Mouse (Mus musculus) C2C12 (cell line): ENCODE measurements at regions not wholly inside any gene's neighbourhood (a gene's known extent, or its start where the extent isn't known, plus 50 kb on each side); places are given as distances from the start of the nearest gene placed in this dataset.

ENCODE experiments used
- H3K27me3 ChIP-seq: one replicate; pipeline ENCODE4 v1.6.1; 2011; ENCODE audit not compliant: control insufficient read depth, insufficient read depth, insufficient read length
- H3K36me3 ChIP-seq: one replicate; pipeline ENCODE4 v1.6.1; 2011; ENCODE audit not compliant: control insufficient read depth, insufficient read depth
- H3K4me3 ChIP-seq: one replicate; pipeline ENCODE4 v1.5.1; 2011; ENCODE audit warnings: mild to moderate bottlenecking, control low read depth; ENCODE audit not compliant: poor library complexity, insufficient read depth, severe bottlenecking
- H3K79me2 ChIP-seq: one replicate; pipeline ENCODE4 v1.6.1; 2011; ENCODE audit not compliant: control insufficient read depth, insufficient read depth
- H3K79me3 ChIP-seq: one replicate; pipeline ENCODE4 v1.6.1; 2011; ENCODE audit warnings: low read depth, control low read depth
- H3ac ChIP-seq: one replicate; pipeline ENCODE3; 2011; ENCODE audit warnings: low read depth; ENCODE audit not compliant: control insufficient read depth, insufficient read length
- CEBPB ChIP-seq: IDR thresholded peaks from one replicate; pipeline ENCODE4 v1.6.1; 2011; ENCODE audit warnings: low read depth, mild to moderate bottlenecking, control low read depth, moderate library complexity
- CTCF ChIP-seq: IDR thresholded peaks from one replicate; pipeline ENCODE4 v1.5.1; 2011; ENCODE audit not compliant: control insufficient read depth, insufficient read depth, insufficient read length
- FOSL1 ChIP-seq: IDR thresholded peaks from one replicate; pipeline ENCODE4 v1.8.0; 2011; ENCODE audit warnings: mild to moderate bottlenecking, low read length; ENCODE audit not compliant: poor library complexity, insufficient read depth, severe bottlenecking
- MAX ChIP-seq: IDR thresholded peaks from one replicate; pipeline ENCODE4 v1.6.1; 2011; ENCODE audit warnings: mild to moderate bottlenecking, control low read depth
- MYOD1 ChIP-seq: IDR thresholded peaks from one replicate; pipeline ENCODE4 v1.6.1; 2011; ENCODE audit warnings: low read depth; ENCODE audit not compliant: control insufficient read depth, insufficient read length
- MYOG ChIP-seq: IDR thresholded peaks from one replicate; pipeline ENCODE4 v1.6.1; 2011; ENCODE audit not compliant: control insufficient read depth, insufficient read length; ENCODE audit errors: extremely low read depth
- USF1 ChIP-seq: IDR thresholded peaks from one replicate; pipeline ENCODE4 v1.6.1; 2011; ENCODE audit warnings: low read depth, mild to moderate bottlenecking, control low read depth, moderate library complexity

GRCm38 (mm10) chr2:46372847-46373461 lies 1255.8 kb upstream of the Zeb2 start:
- no peaks in the 10 kb centered on the region for H3K79me3 ChIP-seq
- H3K79me2 ChIP-seq = no peaks in the 10 kb centered on the region
- no peak for TF ChIP-seq MYOD1
- TF ChIP-seq CEBPB = no peak
- TF ChIP-seq USF1 = no peak
- no peak for TF ChIP-seq CTCF
- TF ChIP-seq FOSL1 = no peak
- TF ChIP-seq MYOG = no peak
- TF ChIP-seq MAX = no peak
- no peaks in the 10 kb centered on the region for H3K27me3 ChIP-seq
- H3K36me3 ChIP-seq = no peaks in the 10 kb centered on the region
- no peak overlapping the region for H3K4me3 ChIP-seq
- no peak overlapping the region for H3ac ChIP-seq

- H3K79me2 ChIP-seq = no peaks in the 10 kb centered on the region
- no peaks in the 10 kb centered on the region for H3K27me3 ChIP-seq
- no peak for TF ChIP-seq FOSL1
- no peak for TF ChIP-seq MYOG
- TF ChIP-seq USF1 = no peak
- no peak for TF ChIP-seq CTCF
- TF ChIP-seq MAX = no peak
- no peak for TF ChIP-seq MYOD1
- no peak for TF ChIP-seq CEBPB
- no peaks in the 10 kb centered on the region for H3K79me3 ChIP-seq
- H3ac ChIP-seq = no peak overlapping the region
- H3K36me3 ChIP-seq = no peaks in the 10 kb centered on the region
- no peak overlapping the region for H3K4me3 ChIP-seq
Observed at GRCm38 (mm10) chr2:46371755-46372154, 1254.6 kb upstream of the Zeb2 start.

DNA sequence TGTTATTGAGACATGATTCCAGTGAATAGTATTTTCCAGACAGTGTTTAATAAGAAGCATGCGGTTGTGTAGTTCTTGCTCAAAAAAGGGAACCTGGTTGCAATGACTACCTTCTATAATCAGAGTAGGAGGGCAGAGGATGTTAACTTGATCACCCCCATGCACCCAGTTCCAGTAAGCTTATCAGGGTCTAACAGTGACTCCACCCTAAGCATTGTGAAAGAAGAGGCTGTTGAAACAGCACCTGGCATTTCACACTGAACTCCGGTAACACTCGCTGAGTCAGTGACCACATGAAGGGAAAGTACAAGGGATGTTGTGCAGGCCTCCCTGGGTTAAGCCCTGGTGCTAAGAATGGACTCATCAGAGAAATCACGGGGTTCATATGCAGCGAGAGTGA lies 1253.8 kb upstream of the Zeb2 start:
- H3ac ChIP-seq = no peak overlapping the region
- H3K36me3 ChIP-seq = no peaks in the 10 kb centered on the region
- H3K27me3 ChIP-seq = no peaks in the 10 kb centered on the region
- no peak overlapping the region for H3K4me3 ChIP-seq
- no peaks in the 10 kb centered on the region for H3K79me3 ChIP-seq
- peak; percentile 20 for TF ChIP-seq MYOD1
- peak; percentile 50 for TF ChIP-seq CEBPB
- TF ChIP-seq CTCF = no peak
- no peaks in the 10 kb centered on the region for H3K79me2 ChIP-seq

DNA sequence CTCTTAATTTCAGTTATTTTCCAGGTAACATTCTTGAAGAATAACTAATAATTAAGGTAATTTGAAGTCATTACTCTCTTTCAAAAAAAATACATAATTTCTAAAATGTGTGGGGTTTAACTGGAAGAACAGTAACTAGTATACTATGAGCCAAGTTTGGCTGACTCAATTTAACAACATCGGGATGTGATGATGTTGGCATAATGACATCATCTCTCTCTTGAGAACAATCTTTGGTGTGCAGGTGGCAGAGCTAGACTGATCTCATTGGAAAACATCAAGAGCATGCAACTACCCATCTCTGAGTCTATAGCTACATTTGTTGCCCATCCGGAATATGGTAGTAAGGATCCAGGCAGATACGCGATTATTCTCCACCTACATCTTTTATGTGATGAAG lies 1251.7 kb upstream of the Zeb2 start:
- Histone ChIP-seq H3K4me3 (no peak overlapping the region), H3K36me3 (no peaks in the 10 kb centered on the region)
- TF ChIP-seq CEBPB = no peak
- no peak for TF ChIP-seq FOSL1
- no peak for TF ChIP-seq MYOD1
- no peak for TF ChIP-seq CTCF
- TF ChIP-seq MYOG = no peak
- TF ChIP-seq MAX = no peak
- no peak for TF ChIP-seq USF1

DNA sequence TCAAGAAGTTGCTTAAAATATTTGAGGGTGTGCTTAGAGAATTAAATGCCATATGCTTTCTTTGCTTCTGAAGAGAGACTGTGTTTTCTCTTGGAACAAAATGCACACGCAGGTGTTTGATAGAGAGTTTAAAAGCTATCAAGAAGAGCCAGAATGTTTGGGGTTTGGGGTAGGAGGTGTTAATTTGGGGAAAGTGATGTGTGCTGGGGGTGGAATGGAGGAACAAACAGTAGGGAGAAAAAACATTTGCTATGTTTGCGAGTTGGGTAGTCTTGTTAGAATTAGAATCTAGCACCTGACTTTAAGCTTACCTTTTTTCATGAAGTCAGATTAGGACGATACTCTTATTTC lies 1248.9 kb upstream of the Zeb2 start:
- no peak overlapping the region for H3K4me3 ChIP-seq
- no peaks in the 10 kb centered on the region for H3K79me3 ChIP-seq
- TF ChIP-seq USF1 (no peak), MYOD1 (no peak), CTCF (no peak), CEBPB (no peak), FOSL1 (no peak), MAX (no peak), MYOG (no peak)
- H3ac ChIP-seq = no peak overlapping the region
- no peaks in the 10 kb centered on the region for H3K36me3 ChIP-seq
- no peaks in the 10 kb centered on the region for H3K79me2 ChIP-seq
- no peaks in the 10 kb centered on the region for H3K27me3 ChIP-seq

More for the DNA sequence above, 1251.7 kb upstream of the Zeb2 start:
- Histone ChIP-seq H3K27me3 (no peaks in the 10 kb centered on the region), H3ac (no peak overlapping the region), H3K79me2 (no peaks in the 10 kb centered on the region), H3K79me3 (no peaks in the 10 kb centered on the region)
